Mouse (Mus musculus): ENCODE measurements around the gene Tspoap1.

Gene Tspoap1

DNA sequence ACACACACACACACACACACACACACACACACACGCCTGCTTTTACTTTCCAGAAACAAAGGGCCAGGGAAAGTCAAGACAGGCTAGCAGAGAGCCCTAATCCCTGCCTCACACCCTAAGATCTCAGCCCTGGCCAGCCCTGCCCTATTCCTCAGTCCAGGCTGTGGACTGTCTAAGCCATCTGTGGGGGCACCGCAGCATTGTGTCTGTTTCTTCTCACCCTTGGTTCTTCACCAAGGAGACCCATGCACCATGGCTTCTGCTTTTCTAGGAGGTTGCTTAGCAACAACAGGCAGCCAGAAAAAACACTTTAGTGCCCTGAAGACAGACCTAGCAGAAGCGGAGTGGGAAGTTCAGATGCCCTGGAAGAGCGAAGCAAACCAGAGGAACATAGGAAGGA is 51.1 kb downstream of the Tspoap1 start:
- no peak for DNase-seq (ENCODE audit: low read depth, low spot score)

- DNase-seq (ENCODE audit: low read depth, low spot score): no peak
These were observed 54.5 kb downstream of the Tspoap1 start for GRCm38 (mm10) chr11:87814831-87815230.

DNA sequence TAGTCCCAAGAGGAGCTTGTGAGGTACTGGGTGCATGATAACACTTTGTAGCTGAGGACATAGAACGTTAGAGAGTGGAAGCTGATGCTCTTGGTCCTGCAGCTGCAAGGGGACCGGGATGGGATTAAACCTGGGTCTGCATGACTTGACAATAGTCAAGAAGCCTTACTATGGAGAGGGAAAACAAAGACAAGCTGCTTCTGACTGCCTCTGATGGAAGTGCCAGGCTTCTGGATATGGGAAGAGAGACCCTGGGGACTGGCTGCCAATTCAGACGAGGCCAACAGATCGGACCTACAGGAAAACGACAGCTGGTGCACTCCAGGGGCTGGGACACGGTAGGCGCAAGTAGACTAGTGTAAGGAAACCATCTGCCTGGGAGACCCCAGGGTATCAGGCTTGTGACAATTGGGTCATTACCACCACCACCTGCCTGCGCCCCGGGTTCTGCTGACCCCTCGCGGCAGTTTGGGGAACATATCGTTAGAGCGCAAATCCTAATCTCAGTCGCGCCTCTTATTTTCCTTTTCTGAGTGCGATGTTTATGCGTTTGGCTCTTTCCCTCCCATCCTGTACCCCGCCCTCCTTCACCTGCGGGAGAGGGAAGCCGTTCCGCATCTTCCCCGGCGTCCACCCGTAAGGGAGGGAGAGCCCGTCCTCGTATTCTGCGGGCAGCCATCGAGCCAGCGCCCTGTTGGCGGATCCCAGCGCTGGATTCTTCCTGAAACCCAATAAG is 56.5 kb downstream of the Tspoap1 start:
- peak; percentile 41 for DNase-seq (ENCODE audit: low read depth, low spot score)

GRCm38 (mm10) chr11:87817443-87817773 is 57.1 kb downstream of the Tspoap1 start:
- peak; percentile 44 for DNase-seq (ENCODE audit: low read depth, low spot score)

DNA sequence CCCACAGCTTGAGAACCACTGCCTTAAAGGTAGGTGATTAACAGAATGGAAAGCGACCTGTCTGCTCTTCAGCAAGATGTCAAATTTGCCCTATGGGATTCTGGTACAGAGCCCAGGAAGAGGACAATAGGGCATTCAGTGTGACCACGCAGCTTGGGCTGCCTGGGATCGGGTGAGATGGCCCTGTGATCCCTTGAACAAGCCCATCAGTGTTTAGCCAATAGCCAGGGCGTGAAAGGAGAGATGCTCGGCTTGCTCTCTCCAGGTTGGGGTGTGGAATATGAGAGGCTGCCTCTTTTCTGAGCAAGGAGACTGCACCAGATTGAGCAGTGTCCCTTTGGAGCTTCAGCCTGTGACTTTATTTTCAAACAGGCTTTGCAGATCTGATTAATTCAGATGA is 61.2 kb downstream of the Tspoap1 start:
- no peak for DNase-seq (ENCODE audit: low read depth, low spot score)

- no peak for DNase-seq (ENCODE audit: low read depth, low spot score)
These were observed 68.0 kb downstream of the Tspoap1 start, which contains the start of gene Lpo for GRCm38 (mm10) chr11:87828239-87828900. Gene Lpo (minus strand): TSS chr11:87828289.
